Mouse (Mus musculus) heart, adult 11 months (tissue): ENCODE data around the gene Ncapd2.

ENCODE experiments used
- DNase-seq: peaks from one replicate; pipeline ENCODE4 v3.0.0; 2022

The Ncapd2 gene

GRCm38 (mm10) chr6:125145479-125145951, 46.0 kb downstream of the Ncapd2 start:
- peak; percentile 96 for DNase-seq

GRCm38 (mm10) chr6:125145001-125145400, 46.5 kb downstream of the Ncapd2 start, which contains the start of gene Iffo1:
TSS of gene Iffo1 (plus strand) at chr6:125145241.
- DNase-seq: peak; percentile 100

GRCm38 (mm10) chr6:125143904-125144303, 47.6 kb downstream of the Ncapd2 start:
- no peak for DNase-seq

GRCm38 (mm10) chr6:125143128-125143527, 48.4 kb downstream of the Ncapd2 start:
- DNase-seq: no peak

- no peak for DNase-seq
These were observed 49.1 kb downstream of the Ncapd2 start for GRCm38 (mm10) chr6:125142436-125142835.

- DNase-seq: peak; percentile 90
These were observed 51.8 kb downstream of the Ncapd2 start for GRCm38 (mm10) chr6:125139747-125140146.

GRCm38 (mm10) chr6:125137002-125137671, 54.4 kb downstream of the Ncapd2 start:
- DNase-seq: peak; percentile 92

GRCm38 (mm10) chr6:125132470-125132869, 59.0 kb downstream of the Ncapd2 start:
- DNase-seq: no peak

- DNase-seq: peak; percentile 98
These were observed 60.0 kb downstream of the Ncapd2 start, which contains the start of gene Nop2 for GRCm38 (mm10) chr6:125131302-125132156. TSS of gene Nop2 (plus strand) at chr6:125131909.

- peak; percentile 90 for DNase-seq
These were observed 61.6 kb downstream of the Ncapd2 start for GRCm38 (mm10) chr6:125129710-125130402.

GRCm38 (mm10) chr6:125128724-125129123, 62.8 kb downstream of the Ncapd2 start:
- DNase-seq: peak; percentile 89

- DNase-seq: no peak
These were observed 72.1 kb downstream of the Ncapd2 start for GRCm38 (mm10) chr6:125119387-125119786.
